Mouse (Mus musculus): Measurements from ENCODE around the gene Gm26741. TPM values are rescaled to one million over a fixed set of nuclear protein-coding genes. Genes with fewer than 3 reads are reported as not detected.

The Gm26741 gene
- polyA plus RNA-seq, 1 experiment = not detected

- H3K79me2 ChIP-seq (ENCODE audit: control insufficient read depth, insufficient read depth) = no peaks in the 10 kb centered on the region
- TF ChIP-seq TCF3 (IDR thresholded peaks at IDR 0.05; ENCODE audit: insufficient read length, low read depth) (no peak), TCF12 (IDR thresholded peaks at IDR 0.05; ENCODE audit: insufficient read depth, poor library complexity, severe bottlenecking) (no peak)
- no peak overlapping the region for H3K4me3 ChIP-seq
- H3ac ChIP-seq (ENCODE audit: control insufficient read depth, insufficient read length) = no peak overlapping the region
- no peaks in the 10 kb centered on the region for H3K36me3 ChIP-seq (ENCODE audit: control insufficient read depth, insufficient read depth)
- no peaks in the 10 kb centered on the region for H3K27me3 ChIP-seq (ENCODE audit: control insufficient read depth, insufficient read depth, insufficient read length)
- no peak overlapping the region for H3K4me2 ChIP-seq (ENCODE audit: low read depth)
Measured at GRCm38 (mm10) chr10:52391208-52391607, 32.6 kb downstream of the Gm26741 start.

- Histone ChIP-seq H3ac (ENCODE audit: control insufficient read depth, insufficient read length) (no peak overlapping the region), H3K36me3 (ENCODE audit: control insufficient read depth, insufficient read depth) (no peaks in the 10 kb centered on the region), H3K4me2 (ENCODE audit: low read depth) (no peak overlapping the region), H3K4me3 (no peak overlapping the region), H3K79me2 (ENCODE audit: control insufficient read depth, insufficient read depth) (no peaks in the 10 kb centered on the region), H3K27me3 (ENCODE audit: control insufficient read depth, insufficient read depth, insufficient read length) (no peaks in the 10 kb centered on the region)
- TF ChIP-seq E2F4 (IDR thresholded peaks at IDR 0.05; ENCODE audit: insufficient read depth) = no peak
- no peak for TF ChIP-seq MAX (IDR thresholded peaks at IDR 0.05; ENCODE audit: low read depth)
- TF ChIP-seq TCF12 (IDR thresholded peaks at IDR 0.05; ENCODE audit: insufficient read depth, poor library complexity, severe bottlenecking) = no peak
- TF ChIP-seq USF1 (IDR thresholded peaks at IDR 0.05; ENCODE audit: low read depth) = no peak
- TF ChIP-seq POLR2A (IDR thresholded peaks at IDR 0.05; ENCODE audit: insufficient read length, low read depth) = no peak
- no peak for TF ChIP-seq REST (IDR thresholded peaks at IDR 0.05; ENCODE audit: insufficient read depth, insufficient read length)
- TF ChIP-seq CEBPB (IDR thresholded peaks at IDR 0.05; ENCODE audit: insufficient read depth, poor library complexity, severe bottlenecking) = no peak
- TF ChIP-seq POLR2AphosphoS2 (IDR thresholded peaks at IDR 0.05; ENCODE audit: insufficient read length, low read depth) = no peak
- TF ChIP-seq SRF (IDR thresholded peaks at IDR 0.05; ENCODE audit: control insufficient read depth, insufficient read length, low read depth) = no peak
Measured at GRCm38 (mm10) chr10:52396647-52397046, 38.1 kb downstream of the Gm26741 start.

GRCm38 (mm10) chr10:52398715-52399114, 40.1 kb downstream of the Gm26741 start:
- H3K79me2 ChIP-seq (ENCODE audit: control insufficient read depth, insufficient read depth) = no peaks in the 10 kb centered on the region
- H3ac ChIP-seq (ENCODE audit: control insufficient read depth, insufficient read length) = no peak overlapping the region
- TF ChIP-seq USF1 (IDR thresholded peaks at IDR 0.05; ENCODE audit: low read depth) = no peak
- no peak for TF ChIP-seq TCF12 (IDR thresholded peaks at IDR 0.05; ENCODE audit: insufficient read depth, poor library complexity, severe bottlenecking)
- TF ChIP-seq CEBPB (IDR thresholded peaks at IDR 0.05; ENCODE audit: insufficient read depth, poor library complexity, severe bottlenecking) = no peak
- no peak for TF ChIP-seq REST (IDR thresholded peaks at IDR 0.05; ENCODE audit: insufficient read depth, insufficient read length)
- no peak for TF ChIP-seq POLR2AphosphoS2 (IDR thresholded peaks at IDR 0.05; ENCODE audit: insufficient read length, low read depth)
- no peak for TF ChIP-seq POLR2A (IDR thresholded peaks at IDR 0.05; ENCODE audit: insufficient read length, low read depth)
- TF ChIP-seq MYOD1 (IDR thresholded peaks at IDR 0.05; ENCODE audit: control insufficient read depth in 1 of 3, insufficient read length in 2 of 3, low read depth in 2 of 3) = no peak
- TF ChIP-seq MAX (IDR thresholded peaks at IDR 0.05; ENCODE audit: low read depth) = no peak
- no peak for TF ChIP-seq E2F4 (IDR thresholded peaks at IDR 0.05; ENCODE audit: insufficient read depth)
- TF ChIP-seq MYOG (IDR thresholded peaks at IDR 0.05; ENCODE audit: control insufficient read depth in 1 of 3, insufficient read depth in 1 of 3, insufficient read length in 2 of 3, low read depth in 2 of 3) = no peak
- TF ChIP-seq SRF (IDR thresholded peaks at IDR 0.05; ENCODE audit: control insufficient read depth, insufficient read length, low read depth) = no peak
- no peak for TF ChIP-seq TCF3 (IDR thresholded peaks at IDR 0.05; ENCODE audit: insufficient read length, low read depth)
- H3K4me2 ChIP-seq (ENCODE audit: low read depth) = peak overlapping the region; percentile 54
- H3K27me3 ChIP-seq (ENCODE audit: control insufficient read depth, insufficient read depth, insufficient read length) = no peaks in the 10 kb centered on the region
- no peak overlapping the region for H3K4me3 ChIP-seq
- H3K36me3 ChIP-seq (ENCODE audit: control insufficient read depth, insufficient read depth) = no peaks in the 10 kb centered on the region

- H3K27me3 ChIP-seq (ENCODE audit: control insufficient read depth, insufficient read depth, insufficient read length) = no peaks in the 10 kb centered on the region
- H3K4me3 ChIP-seq = no peak overlapping the region
- H3K4me2 ChIP-seq (ENCODE audit: low read depth) = no peak overlapping the region
- TF ChIP-seq CEBPB (IDR thresholded peaks at IDR 0.05; ENCODE audit: insufficient read depth, poor library complexity, severe bottlenecking) (peak; percentile 78; the same call in 1 of the 2 replicates), POLR2AphosphoS2 (IDR thresholded peaks at IDR 0.05; ENCODE audit: insufficient read length, low read depth) (no peak)
- no peak overlapping the region for H3ac ChIP-seq (ENCODE audit: control insufficient read depth, insufficient read length)
- H3K36me3 ChIP-seq (ENCODE audit: control insufficient read depth, insufficient read depth) = no peaks in the 10 kb centered on the region
- H3K79me2 ChIP-seq (ENCODE audit: control insufficient read depth, insufficient read depth) = no peaks in the 10 kb centered on the region
Measured at GRCm38 (mm10) chr10:52399722-52400121, 41.2 kb downstream of the Gm26741 start.

GRCm38 (mm10) chr10:52405160-52405559, 46.6 kb downstream of the Gm26741 start:
- peaks cover 4% of the 10 kb centered on the region for H3K27me3 ChIP-seq (ENCODE audit: control insufficient read depth, insufficient read depth, insufficient read length)
- no peak overlapping the region for H3ac ChIP-seq (ENCODE audit: control insufficient read depth, insufficient read length)
- H3K4me2 ChIP-seq (ENCODE audit: low read depth) = no peak overlapping the region
- H3K36me3 ChIP-seq (ENCODE audit: control insufficient read depth, insufficient read depth) = no peaks in the 10 kb centered on the region
- no peak for TF ChIP-seq E2F4 (IDR thresholded peaks at IDR 0.05; ENCODE audit: insufficient read depth)
- TF ChIP-seq POLR2AphosphoS2 (IDR thresholded peaks at IDR 0.05; ENCODE audit: insufficient read length, low read depth) = no peak
- TF ChIP-seq TCF12 (IDR thresholded peaks at IDR 0.05; ENCODE audit: insufficient read depth, poor library complexity, severe bottlenecking) = no peak
- TF ChIP-seq TCF3 (IDR thresholded peaks at IDR 0.05; ENCODE audit: insufficient read length, low read depth) = no peak
- TF ChIP-seq CEBPB (IDR thresholded peaks at IDR 0.05; ENCODE audit: insufficient read depth, poor library complexity, severe bottlenecking) = no peak
- TF ChIP-seq USF1 (IDR thresholded peaks at IDR 0.05; ENCODE audit: low read depth) = no peak
- no peak for TF ChIP-seq POLR2A (IDR thresholded peaks at IDR 0.05; ENCODE audit: insufficient read length, low read depth)
- no peak for TF ChIP-seq REST (IDR thresholded peaks at IDR 0.05; ENCODE audit: insufficient read depth, insufficient read length)
- TF ChIP-seq MAX (IDR thresholded peaks at IDR 0.05; ENCODE audit: low read depth) = no peak
- no peak for TF ChIP-seq MYOD1 (IDR thresholded peaks at IDR 0.05; ENCODE audit: control insufficient read depth in 1 of 3, insufficient read length in 2 of 3, low read depth in 2 of 3)
- no peak for TF ChIP-seq MYOG (IDR thresholded peaks at IDR 0.05; ENCODE audit: control insufficient read depth in 1 of 3, insufficient read depth in 1 of 3, insufficient read length in 2 of 3, low read depth in 2 of 3)
- TF ChIP-seq SRF (IDR thresholded peaks at IDR 0.05; ENCODE audit: control insufficient read depth, insufficient read length, low read depth) = no peak
- H3K4me3 ChIP-seq = no peak overlapping the region
- H3K79me2 ChIP-seq (ENCODE audit: control insufficient read depth, insufficient read depth) = no peaks in the 10 kb centered on the region
